Mouse (Mus musculus) olfactory bulb, adult 2 months (tissue): ENCODE data around the gene Hist1h2ae. TPM values are rescaled to one million over a fixed set of nuclear protein-coding genes. Genes with fewer than 3 reads are reported as not detected.
"Not testable (repeated sequence)": the region's sequence is repeated elsewhere in the genome, so short reads cannot be mapped to it uniquely, and the experiment has no call there.

Experiments
- H3K27ac ChIP-seq: fragments of 200-500 bp; 2 replicates; pipeline ENCODE4 v1.5.1; 2012; ENCODE audit warnings: low read depth, low read length; ENCODE audit not compliant: insufficient read depth
- H3K4me1 ChIP-seq: fragments of 200-500 bp; 2 replicates; pipeline ENCODE4 v1.6.1; 2012; ENCODE audit warnings: low read length; ENCODE audit not compliant: control insufficient read depth, insufficient read depth
- H3K4me3 ChIP-seq: fragments of 200-500 bp; 2 replicates; pipeline ENCODE4 v1.5.1; 2012; ENCODE audit warnings: mild to moderate bottlenecking, low read depth, low read length, moderate library complexity; ENCODE audit not compliant: insufficient read depth
- CTCF ChIP-seq: fragments of 200-500 bp; IDR thresholded peaks from 2 replicates; pipeline ENCODE4 v1.5.1; 2012; ENCODE audit warnings: low read depth, mild to moderate bottlenecking, low read length, moderate library complexity; ENCODE audit not compliant: insufficient read depth
- POLR2A ChIP-seq: fragments of 200-500 bp; IDR thresholded peaks from 2 replicates; pipeline ENCODE4 v1.6.1; 2012; ENCODE audit warnings: mild to moderate bottlenecking, low read depth, low read length, moderate library complexity; ENCODE audit not compliant: insufficient read depth
- WGBS: fragments of 180-500 bp; shearing (Covaris S2); methylation state at CpG from one replicate; pipeline ENCODE4 v1.1.7; 2018; 5-methylcytosine and 5-hydroxymethylcytosine counted together
- polyA plus RNA-seq: library from polyadenylated mRNA; stranded (reverse); fragments of >200 nt; gene quantifications from 2 replicates; pipeline ENCODE4 v1.2.4, GENCODE M21; 2012; ENCODE audit warnings: low replicate concordance; ENCODE audit not compliant: missing spikeins, insufficient read depth, insufficient read length

Gene Hist1h2ae
- polyA plus RNA-seq, 1 experiment, result not detected

DNA sequence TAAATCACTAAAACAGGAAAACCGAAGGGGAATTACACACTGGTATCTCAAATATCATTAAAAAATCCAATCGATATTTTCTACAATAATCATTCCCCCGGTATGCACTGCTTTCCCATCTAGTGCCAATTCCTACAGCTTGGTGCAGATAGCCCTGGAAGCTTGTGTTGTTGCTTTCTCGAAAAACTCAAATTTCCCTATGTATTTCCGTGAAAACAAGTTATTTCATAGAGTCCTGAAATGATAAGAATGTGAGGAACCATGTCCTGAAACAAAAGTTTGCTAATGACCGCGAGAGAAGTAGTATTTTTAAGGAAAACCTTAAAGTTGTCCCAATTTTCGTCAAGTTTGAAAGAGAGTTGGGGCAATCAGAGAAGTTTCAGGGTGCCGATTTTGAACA is 16.6 kb downstream of the Hist1h2ae start:
- H3K4me3 ChIP-seq, result no peak overlapping the region
- no peak overlapping the region for H3K27ac ChIP-seq
- peaks cover 3% of the 10 kb centered on the region; the same call in 1 of the 2 replicates for H3K4me1 ChIP-seq
- no peak for TF ChIP-seq POLR2A
- no peak for TF ChIP-seq CTCF
- 14% methylated on average over 9 of the region's 9 CpGs for WGBS

DNA sequence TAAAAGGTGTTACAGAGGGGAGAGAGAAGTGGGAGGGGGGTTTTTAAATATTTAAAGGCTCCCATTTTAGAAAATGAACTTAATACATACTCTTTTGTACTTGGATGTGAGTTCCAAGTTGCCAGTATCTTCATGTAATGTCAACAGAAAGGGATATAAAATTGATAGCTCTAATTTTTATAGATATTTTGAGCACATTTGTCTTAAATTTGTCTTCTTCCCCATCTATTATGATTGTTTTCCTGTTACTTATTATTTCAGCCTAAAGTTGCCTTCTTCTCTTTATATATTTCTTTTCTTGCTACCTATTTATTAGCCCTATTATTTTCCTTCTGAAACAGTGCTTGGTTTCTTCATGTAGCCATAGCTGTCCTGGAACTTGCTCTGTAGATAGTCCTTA is 18.1 kb downstream of the Hist1h2ae start, which contains the start of gene Hist1h1d:
Hist1h1d (plus strand) TSS at position 301 of the 400 bp plus-strand sequence.
- H3K4me1 ChIP-seq, result peaks cover 3% of the 10 kb centered on the region; the same call in 1 of the 2 replicates
- no peak within 1 kb of the TSS for H3K27ac ChIP-seq
- no peak within 1 kb of the TSS for H3K4me3 ChIP-seq
- TF ChIP-seq POLR2A (no peak), CTCF (no peak)

DNA sequence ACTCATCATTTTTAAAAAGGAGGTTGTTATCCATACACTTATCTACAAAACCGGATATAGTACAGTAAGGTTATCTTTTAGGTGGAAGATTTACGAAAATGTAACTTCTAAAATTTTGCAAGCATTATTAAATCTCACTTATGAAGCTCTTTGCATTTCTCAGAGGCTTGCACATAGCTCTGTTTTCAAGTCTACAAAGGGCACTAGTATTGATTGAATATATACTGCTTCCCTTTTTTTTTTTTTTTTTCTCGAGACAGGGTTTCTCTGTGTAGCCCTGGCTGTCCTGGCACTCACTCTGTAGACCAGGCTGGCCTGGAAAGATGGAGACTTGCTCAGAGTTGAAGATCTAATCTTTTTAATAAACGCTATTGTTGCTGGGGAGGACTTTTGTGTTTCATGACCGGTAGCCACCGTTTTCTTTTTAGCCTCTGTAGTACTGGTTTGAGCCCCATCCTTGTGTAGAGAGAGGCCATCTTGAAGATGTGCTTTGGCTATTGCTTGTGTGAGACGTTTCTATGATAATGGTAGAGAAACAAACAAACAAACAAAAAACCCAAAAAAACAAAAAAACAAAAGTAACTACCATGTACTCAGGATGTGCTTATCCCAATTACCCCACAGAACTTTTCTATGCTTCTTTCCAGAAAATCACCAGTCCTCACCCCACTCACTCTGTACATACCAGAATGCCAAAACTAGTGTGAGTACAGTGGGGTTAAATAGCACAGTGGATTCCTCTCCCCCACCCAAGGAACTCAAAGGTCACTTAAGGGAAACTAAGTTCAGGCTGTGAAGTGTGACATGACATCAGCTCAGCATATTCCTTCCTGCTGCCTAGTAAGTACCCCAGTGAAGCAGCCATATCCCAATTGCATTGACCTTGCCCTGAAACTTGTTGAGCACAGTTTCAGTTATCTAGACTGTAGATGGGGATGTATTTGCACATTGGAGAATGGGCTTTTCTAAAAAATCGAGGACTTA is 18.8 kb downstream of the Hist1h2ae start:
- 36% methylated on average over 8 of the region's 8 CpGs for WGBS
- Histone ChIP-seq H3K27ac (no peak overlapping the region), H3K4me1 (peaks cover 3% of the 10 kb centered on the region; the same call in 1 of the 2 replicates), H3K4me3 (no peak overlapping the region)
- TF ChIP-seq CTCF (no peak), POLR2A (no peak)

- peak within 1 kb of the TSS; percentile 82 for H3K27ac ChIP-seq
- H3K4me3 ChIP-seq, result peak within 1 kb of the TSS; percentile 53
- TF ChIP-seq POLR2A, result peak; percentile 78
- not testable (repeated sequence) for H3K4me1 ChIP-seq
- WGBS, result under 1% methylated on average over 47 of the region's 47 CpGs
Observed at GRCm38 (mm10) chr13:23551146-23551834, 19.7 kb downstream of the Hist1h2ae start, which contains the start of gene Hist1h4f. TSS of gene Hist1h4f (minus strand) at chr13:23551648.

GRCm38 (mm10) chr13:23550761-23551145 is 20.3 kb downstream of the Hist1h2ae start:
- Histone ChIP-seq H3K4me3 (no peak overlapping the region), H3K27ac (no peak overlapping the region), H3K4me1 (peaks cover 3% of the 10 kb centered on the region; the same call in 1 of the 2 replicates)
- TF ChIP-seq CTCF (no peak), POLR2A (no peak)
- 7% methylated on average over 3 of the region's 3 CpGs for WGBS

- TF ChIP-seq CTCF (no peak), POLR2A (no peak)
- WGBS, result 77% methylated on average over 5 of the region's 5 CpGs
- no peaks in the 10 kb centered on the region for H3K4me1 ChIP-seq
- no peak overlapping the region for H3K27ac ChIP-seq
- H3K4me3 ChIP-seq, result no peak overlapping the region
Observed at GRCm38 (mm10) chr13:23546694-23547093, 24.3 kb downstream of the Hist1h2ae start.

GRCm38 (mm10) chr13:23544787-23545120 is 26.3 kb downstream of the Hist1h2ae start:
- H3K27ac ChIP-seq, result 0 out of 2 replicates have a peak overlapping the region, but pooled peaks have one; percentile 75
- not testable (repeated sequence) for H3K4me1 ChIP-seq
- H3K4me3 ChIP-seq, result peak overlapping the region; percentile 70
- WGBS, result 0% methylated on average over 13 of the region's 14 CpGs

DNA sequence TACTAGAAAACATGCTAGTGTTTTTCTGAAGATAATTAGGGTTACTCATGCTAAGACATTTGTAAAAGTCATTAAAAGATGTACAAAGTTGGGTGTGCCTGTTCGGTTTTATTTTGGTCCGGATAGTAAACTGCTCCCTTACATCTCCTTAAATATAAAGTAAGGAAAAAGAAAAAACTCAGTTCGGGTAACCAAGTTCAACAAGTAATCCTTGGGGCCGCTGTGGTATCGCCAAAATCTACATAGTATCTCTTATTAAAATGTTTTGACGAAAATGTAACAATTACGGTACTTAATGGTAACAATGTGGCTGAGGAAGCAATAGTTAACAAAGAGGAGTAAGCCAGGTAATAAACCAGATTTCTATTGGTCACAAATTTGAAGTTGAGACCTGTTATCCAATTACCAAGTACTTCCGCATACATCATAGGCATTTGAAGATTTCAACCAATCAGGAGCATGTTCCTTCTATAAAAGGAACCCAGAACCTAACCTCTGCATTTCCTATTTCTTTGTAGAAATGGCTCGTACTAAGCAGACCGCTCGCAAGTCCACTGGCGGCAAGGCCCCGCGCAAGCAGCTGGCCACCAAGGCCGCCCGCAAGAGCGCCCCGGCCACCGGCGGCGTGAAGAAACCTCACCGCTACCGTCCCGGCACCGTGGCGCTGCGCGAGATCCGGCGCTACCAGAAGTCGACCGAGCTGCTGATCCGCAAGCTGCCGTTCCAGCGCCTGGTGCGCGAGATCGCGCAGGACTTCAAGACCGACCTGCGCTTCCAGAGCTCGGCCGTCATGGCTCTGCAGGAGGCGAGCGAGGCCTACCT is 26.8 kb downstream of the Hist1h2ae start, which contains the start of gene Hist1h3f:
Hist1h3f (plus strand) TSS at position 88 of the 822 bp plus-strand sequence.
- peak within 1 kb of the TSS; percentile 75; the same call in 1 of the 2 replicates for H3K27ac ChIP-seq
- TF ChIP-seq CTCF (no peak), POLR2A (peak; percentile 81)
- WGBS, result under 1% methylated on average over 33 of the region's 45 CpGs
- peak within 1 kb of the TSS; percentile 70 for H3K4me3 ChIP-seq
- H3K4me1 ChIP-seq, result no peaks in the 10 kb centered on the region

- H3K4me3 ChIP-seq, result peak within 1 kb of the TSS; percentile 62
- 0 out of 2 replicates have a peak within 1 kb of the TSS, but pooled peaks have one; percentile 40 for H3K27ac ChIP-seq
- under 1% methylated on average over 42 of the region's 42 CpGs for whole genome bisulfite sequencing
- H3K4me1 ChIP-seq, result not testable (repeated sequence)
Observed at GRCm38 (mm10) chr13:23542999-23543607, 27.9 kb downstream of the Hist1h2ae start, which contains the start of gene Hist1h2bh. TSS of gene Hist1h2bh (minus strand) at chr13:23543392.

- Histone ChIP-seq H3K27ac (0 out of 2 replicates have a peak overlapping the region, but pooled peaks have one; percentile 40), H3K4me3 (peak overlapping the region; percentile 62)
- 8% methylated on average over 3 of the region's 3 CpGs for WGBS
- not testable (repeated sequence) for H3K4me1 ChIP-seq
Observed at GRCm38 (mm10) chr13:23542225-23542980, 28.6 kb downstream of the Hist1h2ae start.
